Mouse (Mus musculus) ES-E14 (cell line): Measurements from ENCODE around the gene Gpank1.

ENCODE experiments used
- CHD2 ChIP-seq: IDR thresholded peaks from 2 replicates; pipeline ENCODE4 v1.6.1; 2014; ENCODE audit warnings: mild to moderate bottlenecking, low read depth, low read length, inconsistent platforms
- HCFC1 ChIP-seq: IDR thresholded peaks from 2 replicates; pipeline ENCODE4 v1.6.1; 2012; ENCODE audit warnings: low read length, inconsistent platforms, borderline replicate concordance; ENCODE audit not compliant: insufficient read depth
- MAFK ChIP-seq: IDR thresholded peaks from 2 replicates; pipeline ENCODE4 v1.6.1; 2014; ENCODE audit warnings: mild to moderate bottlenecking, low read depth, low read length, inconsistent platforms; ENCODE audit not compliant: insufficient read depth

DNA sequence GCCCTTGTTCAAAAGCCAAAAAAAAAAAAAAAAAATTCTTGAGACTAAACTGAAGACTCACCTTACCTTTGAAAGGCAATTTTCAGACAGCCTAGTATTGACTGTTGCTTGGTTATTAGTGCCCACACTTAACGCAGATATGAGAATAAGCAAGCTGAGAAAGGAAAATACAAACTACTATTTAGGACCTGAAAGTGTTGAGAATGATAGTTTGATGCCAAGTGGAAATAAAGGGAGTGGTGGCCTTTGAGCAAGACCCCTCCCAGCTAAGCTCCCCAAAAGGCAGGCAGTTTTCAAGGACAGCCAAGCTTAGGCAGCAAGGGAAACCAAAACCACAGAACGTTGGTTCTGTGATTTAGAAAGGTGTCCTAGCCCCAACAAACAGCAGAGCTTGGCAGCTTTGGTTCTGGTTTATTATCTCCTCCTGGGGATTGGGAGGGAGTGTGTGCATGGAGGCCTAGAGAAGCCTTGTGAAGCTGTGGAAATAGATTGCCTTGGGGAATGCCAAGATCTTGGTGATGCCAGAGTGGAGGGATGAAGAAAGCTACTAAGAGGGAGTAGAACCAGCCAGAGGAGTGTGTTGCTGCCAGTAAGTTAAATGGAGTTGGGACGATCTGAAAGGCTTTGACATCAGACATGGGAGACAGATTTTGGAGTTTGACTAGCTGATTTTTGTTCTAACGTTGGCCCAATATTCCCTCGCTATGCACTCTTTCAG lies 26.8 kb downstream of the Gpank1 start:
- no peak for TF ChIP-seq HCFC1
- TF ChIP-seq CHD2: no peak
- no peak for TF ChIP-seq MAFK
